Mouse (Mus musculus) layer of hippocampus, adult 11-12 months (tissue): Measurements from ENCODE around the gene Fam160b1.

Source experiments
- DNase-seq: peaks from one replicate; pipeline ENCODE4 v3.0.0; 2022; ENCODE audit warnings: low spot score

Gene Fam160b1

DNA sequence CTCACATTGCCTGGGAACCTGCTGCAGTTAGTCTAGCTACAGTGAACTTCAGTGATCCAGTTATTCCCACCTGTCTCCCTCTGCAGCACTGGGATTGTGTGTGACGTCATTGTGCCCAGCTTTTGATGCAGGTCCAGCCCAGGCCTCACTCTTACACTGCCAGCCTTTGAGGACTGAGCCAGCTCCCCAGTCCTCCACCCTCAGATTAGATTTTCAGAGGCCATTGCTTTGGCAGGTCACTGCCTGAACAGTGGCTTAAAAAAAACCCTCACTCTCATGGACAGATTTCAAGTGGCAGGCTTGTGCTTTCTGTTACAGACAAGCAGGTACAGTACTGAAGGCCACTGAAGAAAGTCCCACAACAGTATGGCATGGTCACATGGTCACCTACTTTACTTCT lies 15.8 kb upstream of the Fam160b1 start:
- DNase-seq = no peak

DNA sequence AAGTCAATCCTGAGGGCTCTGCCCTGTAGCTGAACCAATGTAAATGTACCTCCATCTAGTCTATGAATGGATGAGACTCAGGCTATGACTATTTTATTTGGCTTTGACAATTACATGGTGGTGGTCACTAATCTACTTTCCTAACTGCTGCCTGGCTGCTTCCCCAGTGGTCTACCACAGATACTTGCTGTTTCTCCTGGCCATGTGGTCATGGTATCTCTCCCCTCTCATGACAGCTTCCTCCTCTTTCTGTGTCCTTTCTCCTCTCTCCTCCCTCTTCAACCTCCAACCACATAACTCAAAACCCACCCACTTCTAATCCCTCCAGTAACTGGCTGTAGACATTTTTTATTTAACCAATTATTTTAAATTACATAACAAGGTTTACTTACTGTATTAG lies 11.4 kb upstream of the Fam160b1 start:
- no peak for DNase-seq

DNA sequence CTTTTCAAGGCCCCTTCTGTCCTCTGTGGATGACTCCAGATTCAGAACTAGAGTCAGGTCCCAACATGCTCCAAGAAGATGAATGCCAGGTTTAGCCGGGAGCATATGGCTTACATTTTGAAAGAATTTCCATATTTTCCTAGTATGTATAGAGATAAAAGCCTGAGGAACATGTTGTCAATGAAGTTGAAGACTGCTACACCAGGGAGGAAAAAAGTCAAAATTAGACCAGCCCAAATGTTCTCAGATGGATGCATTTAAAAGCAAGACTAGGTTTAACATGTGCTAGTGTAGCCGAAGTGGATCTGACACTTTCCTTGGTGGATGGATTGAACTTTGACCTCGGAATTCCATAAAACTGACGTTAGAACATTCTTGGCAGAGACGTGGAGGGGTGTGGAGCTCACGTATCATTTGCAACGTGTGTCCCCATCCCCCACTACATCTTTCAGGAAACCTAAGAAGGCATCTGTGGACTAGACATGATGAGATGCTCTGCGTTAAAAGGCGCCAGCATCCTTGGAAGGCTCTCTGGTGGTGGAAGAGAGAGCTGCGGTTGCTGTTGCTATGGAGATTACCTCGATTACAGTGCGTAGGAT lies 8.0 kb upstream of the Fam160b1 start:
- DNase-seq = no peak

DNA sequence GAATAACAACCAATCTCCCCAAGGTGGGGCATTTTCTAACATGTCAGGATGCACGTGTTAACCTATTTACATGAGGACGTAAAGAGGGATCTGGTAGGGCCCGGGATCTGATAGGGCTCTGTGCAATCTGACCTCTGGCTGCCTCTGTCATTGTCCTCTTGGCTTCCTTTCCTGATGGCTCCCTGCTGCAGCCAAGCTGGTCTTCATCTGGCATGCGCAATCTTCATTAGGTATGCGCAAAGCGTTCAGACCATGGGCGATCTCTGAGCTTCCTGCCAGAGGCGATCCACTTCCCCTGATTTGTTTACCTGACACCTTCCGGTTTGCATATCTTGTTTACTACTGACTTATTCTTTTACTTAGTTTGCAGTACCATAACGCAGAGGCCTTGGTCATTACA lies 7.3 kb upstream of the Fam160b1 start:
- DNase-seq = no peak

DNA sequence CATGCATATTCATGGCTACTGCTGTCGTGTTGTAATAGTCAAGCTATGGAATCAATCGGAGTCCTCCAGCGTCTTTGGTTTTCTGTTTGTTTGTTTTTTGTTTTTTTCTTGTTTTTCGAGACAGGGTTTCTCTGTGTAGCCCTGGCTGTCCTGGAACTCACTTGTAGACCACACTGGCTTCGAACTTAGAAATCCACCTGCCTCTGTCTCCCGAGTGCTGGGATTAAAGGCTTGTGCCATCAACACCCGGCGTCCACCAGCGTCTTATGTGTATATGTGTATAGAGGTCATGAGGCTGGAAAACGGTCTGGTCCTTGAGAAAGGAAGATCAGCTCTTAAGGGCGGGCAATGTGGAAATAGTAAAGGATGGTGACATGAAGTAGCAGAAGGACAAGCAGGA lies 6.4 kb upstream of the Fam160b1 start:
- DNase-seq = no peak

DNA sequence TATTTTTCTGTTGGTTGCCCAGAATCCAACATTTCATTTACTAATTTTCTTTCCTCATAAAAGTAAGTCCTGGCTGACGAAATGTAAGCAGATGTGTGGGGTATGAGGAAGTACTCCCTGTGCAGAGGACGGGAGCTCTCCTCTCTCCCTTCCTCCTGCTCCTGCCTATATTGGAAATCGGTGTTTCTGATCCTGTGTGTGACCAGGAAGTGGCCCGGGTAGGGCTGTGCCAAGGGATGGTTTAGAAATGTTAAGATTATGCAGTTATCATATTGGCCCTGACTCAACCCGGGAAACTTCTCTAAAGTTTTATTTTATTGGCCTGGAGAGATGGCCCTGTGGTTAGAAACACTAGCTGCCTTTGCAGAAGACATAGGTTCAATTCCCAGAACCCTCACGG lies 5.8 kb upstream of the Fam160b1 start:
- no peak for DNase-seq

DNA sequence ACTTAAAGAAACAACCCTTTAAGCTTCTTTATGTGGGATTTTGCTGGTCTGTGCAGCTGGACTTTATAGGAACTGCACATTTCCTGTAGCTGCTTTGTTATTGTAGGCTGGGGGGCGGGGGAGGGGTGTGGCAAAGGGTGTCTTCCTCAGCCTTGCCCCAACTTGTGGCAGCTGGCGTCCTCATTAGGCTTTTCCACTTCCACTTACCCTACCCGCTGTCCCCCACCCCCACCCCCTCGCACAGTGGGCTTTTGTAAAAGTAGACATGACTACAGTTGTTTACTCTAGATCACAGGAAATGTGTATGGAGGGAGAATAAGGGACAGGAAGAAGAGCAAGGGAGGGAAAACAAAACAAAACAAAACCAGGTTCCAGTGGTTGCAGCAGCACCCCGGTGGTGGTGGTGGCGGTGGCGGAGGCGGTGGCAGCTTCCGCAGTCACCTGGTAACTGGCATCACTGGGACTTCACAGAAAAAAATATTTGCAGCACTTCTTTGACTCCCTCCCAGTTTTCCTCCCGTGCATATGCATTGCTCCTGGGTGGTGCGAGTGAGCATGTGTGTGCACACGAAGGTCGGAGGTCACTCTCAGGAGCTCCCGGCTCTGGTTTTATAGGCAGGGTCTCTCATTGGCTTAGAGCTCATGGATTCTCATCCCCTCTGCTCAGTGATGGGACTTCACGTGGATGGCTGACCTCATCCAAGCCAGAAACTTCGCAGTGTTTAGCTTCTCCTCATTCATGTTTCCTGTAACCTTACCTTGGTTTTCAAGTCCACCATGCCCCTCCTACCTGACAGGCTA lies 4.8 kb upstream of the Fam160b1 start:
- no peak for DNase-seq

DNA sequence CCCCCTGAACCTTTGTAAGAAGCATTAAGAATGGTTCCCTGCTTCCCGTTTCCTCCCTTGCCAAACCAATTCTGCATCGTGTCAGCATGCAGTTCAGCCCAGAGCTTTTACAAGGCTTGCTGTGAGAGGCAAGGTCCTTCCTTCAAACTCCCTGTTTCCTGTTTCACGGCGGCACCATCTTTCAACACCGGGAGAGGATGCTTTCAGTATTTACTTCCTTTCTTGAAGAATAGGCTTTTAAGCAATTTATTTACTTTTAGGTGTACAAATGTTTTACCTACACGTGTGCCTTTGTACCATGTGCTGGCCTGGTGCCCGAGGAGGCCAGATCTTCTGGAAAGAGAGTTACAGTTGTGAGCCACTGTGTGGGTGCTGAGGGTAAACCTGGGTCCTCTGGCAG lies 4.2 kb upstream of the Fam160b1 start:
- no peak for DNase-seq

DNA sequence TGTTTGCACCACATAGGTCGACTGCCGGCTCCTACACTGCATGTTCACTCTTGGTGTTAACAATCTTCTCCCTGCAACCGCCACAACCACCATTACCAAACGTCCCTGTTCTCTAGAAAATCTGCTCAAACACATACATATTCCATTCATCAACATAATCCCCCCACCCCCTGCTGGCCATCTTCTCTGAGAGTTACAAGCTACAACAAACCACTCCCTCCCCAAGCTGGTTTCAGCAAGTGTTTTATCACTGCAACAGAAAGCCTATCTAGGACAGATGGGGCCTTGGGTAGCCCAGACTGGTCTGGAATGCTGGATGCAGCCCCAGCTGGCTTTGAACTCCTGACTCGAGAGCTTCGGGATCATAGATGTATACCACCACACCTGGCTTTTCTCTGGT lies 3.2 kb upstream of the Fam160b1 start:
- no peak for DNase-seq

DNA sequence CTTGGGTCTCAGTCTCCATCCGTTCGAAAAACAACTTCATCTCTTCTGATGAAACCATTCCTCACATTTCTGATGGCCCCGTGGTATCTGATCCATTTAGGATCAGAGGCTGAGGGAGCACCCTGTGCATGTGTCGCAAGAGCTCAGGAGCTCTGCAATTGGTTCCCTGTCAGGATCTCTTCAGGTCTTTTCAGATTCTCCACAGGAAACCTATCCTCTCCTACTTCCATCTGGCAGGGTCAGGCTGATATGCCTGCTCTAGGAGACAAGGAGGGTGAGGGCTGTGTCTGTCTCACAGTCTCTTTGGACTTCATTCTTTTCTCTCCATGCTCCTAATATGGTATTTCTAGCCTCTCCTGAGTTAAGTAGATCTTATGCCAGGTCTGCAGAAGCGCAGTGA lies 2.7 kb upstream of the Fam160b1 start:
- no peak for DNase-seq

DNA sequence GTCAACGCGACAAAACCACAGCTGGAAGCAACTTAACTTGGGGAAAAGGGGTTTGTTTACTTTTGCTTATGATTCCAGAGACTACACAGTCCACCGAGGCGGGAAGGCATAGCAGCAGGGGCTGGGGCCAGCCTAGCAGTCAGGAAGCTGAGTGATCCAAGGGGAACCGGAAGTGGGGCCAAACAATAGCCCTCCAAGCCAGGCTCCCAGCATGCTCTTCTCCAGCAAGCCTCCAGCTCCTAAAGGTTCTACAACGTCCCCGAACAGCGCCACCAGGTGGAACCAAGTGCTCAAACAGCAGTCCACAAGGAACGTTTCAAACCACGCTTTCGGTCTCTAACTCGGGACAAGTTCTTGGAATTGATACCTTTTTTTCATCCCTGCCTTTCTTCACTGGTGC lies 2.2 kb upstream of the Fam160b1 start:
- DNase-seq = peak; percentile 71

DNA sequence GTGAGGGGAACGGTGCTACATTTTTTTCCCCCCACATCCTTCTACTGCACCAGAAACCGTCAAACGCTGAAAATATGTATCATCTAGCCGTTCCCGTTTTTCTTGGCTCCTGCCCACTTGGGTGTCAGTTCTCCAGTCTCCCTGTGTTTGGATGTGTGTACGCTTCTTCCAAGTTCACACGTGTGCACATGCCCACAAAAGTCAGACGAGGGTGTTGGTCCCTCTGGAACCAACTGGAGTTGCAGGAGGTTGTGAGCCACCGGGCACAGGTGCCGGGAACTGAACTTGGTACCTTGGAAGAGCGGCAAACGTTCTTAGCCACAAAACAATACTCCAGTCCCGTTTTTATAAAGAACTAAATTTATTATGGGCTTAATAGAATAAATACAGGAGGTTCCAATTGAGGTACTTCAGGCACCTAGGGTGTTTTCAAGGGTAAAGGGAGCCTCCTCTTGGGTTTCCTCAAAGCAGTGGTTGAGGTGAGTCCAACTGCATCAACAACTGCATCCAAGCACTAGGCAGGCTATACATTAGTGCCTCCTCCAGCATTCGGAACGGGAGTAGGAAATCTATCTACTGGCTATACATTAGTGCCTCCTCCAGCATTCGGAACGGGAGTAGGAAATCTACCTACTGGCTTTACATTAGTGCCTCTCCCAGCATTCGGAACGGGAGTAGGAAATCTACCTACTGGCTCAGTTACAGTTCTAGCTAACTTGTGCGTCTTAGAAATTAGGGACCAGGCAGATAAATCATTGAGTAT lies 1.5 kb upstream of the Fam160b1 start:
- DNase-seq = no peak

DNA sequence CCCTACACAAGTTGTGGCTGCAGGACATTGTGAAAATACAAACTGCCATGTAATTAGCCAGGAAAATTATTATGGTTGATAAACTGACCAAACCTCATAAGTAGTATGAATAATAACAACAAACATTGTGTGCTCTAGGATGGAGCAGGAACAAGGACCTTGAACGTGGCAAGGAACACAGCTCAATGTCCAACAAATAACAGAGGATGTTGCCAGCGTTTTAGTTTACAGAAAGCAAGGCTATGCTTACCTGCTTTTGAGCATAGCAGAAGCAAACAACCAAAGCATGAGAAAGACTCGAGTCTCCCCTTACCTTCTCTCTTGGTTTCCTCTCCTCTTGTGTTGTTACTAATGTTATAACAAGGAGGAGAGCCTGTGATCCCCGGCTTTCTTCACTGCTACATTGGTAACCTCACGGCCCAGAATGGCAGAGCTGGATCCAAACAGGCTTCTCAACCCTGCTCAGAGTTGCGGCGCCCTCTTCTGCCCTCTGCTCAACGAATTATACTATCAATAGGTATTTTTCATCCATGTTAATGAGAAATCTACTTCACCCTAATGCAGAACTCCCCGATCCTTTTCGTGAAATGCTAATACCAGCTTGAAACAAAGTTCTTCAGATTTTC lies 666 bp upstream of the Fam160b1 start:
- DNase-seq = peak; percentile 44

DNA sequence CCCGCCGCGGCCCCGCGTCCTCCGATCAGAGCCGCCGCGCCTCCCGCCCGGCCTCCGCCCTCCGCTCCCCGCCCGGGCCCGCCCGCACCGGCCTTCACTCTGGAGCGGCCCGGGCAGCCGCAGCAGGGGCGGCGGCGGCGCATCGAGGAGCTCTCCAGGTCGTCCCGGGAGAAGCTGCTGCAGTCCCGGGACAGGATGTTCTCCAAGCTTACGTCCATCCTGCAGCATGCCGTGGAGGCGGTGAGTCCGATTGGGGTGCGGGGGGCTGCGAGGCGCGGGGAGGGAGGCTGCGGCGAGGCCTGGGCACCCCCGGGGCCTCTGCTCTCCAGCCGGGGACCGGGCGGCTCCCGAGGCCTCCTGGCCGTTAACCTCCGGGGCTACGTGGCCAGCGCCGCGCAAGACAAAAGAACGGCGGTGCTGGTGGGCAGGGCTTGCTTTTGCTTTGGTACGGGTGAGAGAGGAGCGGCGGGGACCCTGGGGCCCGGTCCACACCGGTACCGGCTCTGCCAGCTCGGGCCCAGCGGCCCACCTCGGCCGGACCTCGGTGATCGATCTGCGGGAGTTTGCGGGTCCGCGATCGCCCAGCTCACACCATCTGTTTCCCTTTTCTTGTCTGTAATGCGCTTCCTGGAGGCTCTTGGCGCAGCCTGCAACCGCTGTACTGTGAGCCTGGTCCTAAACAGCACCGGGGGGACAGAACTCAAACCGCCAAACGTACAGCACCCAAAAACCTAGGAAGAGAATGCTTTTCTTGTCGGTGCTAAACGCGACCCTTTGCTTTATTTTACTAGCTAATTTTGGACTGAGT lies 855 bp downstream of the Fam160b1 start:
- no peak for DNase-seq

DNA sequence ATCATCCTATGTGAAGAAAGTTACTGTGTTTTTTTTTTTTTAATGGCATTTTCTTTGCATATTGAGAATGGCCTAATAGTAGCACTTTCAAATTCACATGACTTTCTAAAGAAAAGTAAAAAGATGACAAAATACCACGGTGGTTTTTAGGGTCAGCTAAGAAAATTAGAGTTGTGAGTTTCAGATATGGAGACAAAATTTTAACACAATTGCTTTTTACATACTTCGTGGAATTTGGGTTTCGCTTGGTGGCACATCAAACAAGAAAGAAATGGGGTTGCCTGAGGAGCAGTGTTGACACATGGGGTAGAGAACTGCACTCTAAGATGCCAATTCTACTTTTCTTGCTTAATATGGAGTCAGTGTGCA lies 1.4 kb downstream of the Fam160b1 start:
- DNase-seq = no peak

DNA sequence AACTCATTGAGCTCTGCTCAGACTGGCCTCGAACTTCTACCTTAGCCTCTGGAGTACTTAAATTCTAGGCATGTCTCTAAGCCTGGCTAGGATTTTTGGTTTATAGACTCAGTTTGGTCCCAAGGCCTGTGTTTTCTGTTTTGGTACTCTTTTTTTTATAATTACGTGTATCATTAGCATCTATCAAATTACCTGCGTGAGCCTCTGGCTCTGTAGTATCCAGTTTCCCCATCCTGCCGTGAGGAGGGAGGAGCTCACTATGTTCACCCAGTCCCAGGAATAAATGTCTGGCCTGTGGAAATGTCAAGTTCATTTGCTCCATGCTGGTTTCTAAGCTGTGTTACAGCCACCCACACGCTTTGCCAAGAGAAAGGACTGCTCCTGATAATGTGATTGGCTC lies 2.1 kb downstream of the Fam160b1 start:
- no peak for DNase-seq

DNA sequence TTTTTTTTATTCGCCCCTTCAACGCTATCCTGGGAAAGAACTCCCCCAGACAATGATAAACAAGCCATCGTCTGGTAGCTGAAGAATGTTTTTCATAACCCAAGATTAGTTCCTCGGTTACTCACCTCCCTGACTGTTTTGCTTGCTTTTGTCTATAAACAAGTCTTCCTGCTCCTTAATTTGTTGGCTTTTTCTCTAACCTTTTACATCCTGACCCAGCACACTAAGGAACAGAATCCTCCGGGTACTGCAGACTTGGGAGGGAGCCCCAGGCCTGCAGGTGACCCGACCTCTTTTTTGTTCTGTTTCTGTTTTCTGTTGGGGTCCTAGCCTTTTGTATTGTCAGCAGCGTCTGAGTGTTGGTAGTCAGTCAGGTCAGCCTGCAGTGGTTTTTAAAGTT lies 2.6 kb downstream of the Fam160b1 start:
- no peak for DNase-seq

DNA sequence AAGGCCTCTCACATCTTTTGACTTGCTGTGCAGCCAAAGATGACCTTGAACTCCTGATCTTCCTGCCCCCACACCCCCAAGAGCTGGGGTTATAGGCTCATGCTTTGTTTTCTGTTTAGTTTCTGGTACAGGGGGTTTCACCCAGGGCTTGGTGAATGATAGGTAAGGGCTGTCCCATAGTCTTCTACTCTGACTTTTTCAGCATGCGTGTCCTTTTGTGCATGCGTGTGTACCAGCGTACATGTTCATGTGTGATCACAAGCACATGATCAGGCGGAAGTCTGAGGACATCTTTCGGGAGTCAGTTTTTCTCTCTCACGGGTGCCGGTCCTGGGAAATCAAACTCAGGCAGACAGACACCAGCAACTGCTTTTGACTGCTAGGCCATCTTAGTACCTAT lies 3.1 kb downstream of the Fam160b1 start:
- no peak for DNase-seq

DNA sequence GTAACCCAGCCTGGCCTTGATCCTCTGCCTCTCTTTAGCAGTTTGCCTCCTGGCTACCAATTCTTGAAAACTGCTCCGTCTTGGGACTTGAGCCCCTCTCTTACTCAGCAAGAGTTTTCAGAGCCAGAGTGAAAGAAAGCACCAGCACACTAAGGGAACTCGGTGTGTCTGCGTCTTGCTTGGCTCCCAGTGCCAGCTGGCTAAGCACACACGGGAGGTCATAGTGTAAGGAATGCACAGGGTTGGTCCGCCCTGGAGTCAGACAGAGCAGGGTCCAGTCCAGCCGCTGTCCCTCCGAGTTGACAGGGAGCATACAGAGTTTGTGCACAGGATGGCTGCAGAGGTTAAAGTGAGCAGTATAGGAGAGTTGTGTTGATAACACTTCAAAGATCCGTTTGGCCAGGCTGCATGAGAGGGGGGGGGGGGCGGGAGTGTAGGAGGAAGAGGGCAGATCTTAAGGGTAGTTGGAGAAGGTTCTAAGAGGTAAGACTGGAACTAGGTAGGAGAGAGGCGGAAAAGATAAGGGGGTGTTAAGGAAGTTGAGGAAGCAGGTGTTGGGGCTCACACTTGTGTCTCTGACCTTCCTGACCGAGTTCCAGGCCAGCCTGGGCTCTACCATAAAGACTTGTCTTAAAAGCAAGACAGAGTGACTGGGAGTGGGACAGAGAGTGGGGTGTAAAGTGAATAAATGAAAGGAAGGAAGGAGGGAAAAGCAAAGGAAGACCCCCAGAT lies 4.6 kb downstream of the Fam160b1 start:
- no peak for DNase-seq

DNA sequence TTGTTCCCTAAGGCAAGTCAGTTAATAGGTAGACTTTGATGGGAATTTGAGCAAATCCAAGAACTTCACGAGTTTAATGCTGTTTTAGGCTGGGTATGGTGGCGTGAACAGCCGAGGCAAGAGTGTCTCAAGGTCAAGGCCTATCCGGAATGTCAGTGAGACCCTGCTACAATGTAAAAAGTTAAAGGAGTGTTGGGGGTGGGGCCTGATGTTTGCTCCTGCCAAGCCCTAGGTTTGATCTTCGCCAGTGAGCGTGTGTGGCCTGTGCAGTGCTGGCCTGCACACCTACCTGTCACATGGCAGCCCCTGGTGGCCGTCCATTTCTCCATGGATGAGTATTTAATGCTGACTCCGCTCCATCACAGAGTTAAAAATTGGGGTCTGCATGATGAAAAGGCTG lies 5.5 kb downstream of the Fam160b1 start:
- DNase-seq = no peak

DNA sequence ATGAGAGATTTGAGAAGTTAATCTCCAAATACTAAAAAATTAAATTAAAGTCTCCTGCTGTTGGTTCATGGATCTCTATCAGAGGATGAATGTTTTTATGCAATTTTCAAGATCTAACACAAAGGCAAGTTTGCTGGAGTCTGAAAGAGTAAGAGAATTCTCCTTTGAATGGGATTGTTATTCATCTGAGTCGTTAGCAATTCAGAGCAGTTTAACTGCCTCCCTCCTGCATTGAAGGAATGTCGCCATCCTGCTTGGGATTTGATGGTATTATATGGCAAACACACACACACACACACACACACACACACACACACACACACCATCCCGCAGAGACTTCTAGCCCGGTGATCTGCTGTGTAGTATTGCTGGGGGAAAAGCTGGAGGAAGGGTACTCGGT lies 6.1 kb downstream of the Fam160b1 start:
- no peak for DNase-seq
